Mouse (Mus musculus) bone marrow macrophage, adult 2 months (primary cell): Measurements from ENCODE around the gene Zfp747.

Experiments
- CTCF ChIP-seq: IDR thresholded peaks from 2 replicates; pipeline ENCODE4 v1.5.1; 2012; ENCODE audit warnings: low read depth, mild to moderate bottlenecking, low read length, moderate library complexity
- POLR2A ChIP-seq: IDR thresholded peaks from 2 replicates; pipeline ENCODE4 v1.6.1; 2012; ENCODE audit warnings: mild to moderate bottlenecking, low read depth, low read length, borderline replicate concordance

DNA sequence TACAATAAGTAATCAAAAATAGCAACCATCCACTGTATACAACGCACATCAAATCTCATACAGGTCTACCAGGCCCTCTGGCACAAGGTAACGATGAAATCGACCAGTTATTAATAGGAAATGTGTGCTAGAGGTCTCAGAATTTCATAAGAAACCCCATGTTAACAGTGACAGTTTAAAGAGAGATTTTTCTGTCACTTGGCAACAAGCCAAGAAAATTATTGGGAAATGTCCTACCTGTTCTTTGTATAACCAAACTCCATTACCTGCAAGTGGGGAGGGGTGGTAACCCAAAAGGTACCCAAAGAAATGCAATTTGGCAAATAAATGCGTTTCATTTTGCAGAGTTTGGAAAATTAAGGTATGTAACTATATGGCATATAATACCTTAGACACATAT is 17.4 kb downstream of the Zfp747 start:
- TF ChIP-seq POLR2A, result no peak
- no peak for TF ChIP-seq CTCF
